12 mouse cellular contexts compared by ENCODE assay signal in the genomic region with DNA sequence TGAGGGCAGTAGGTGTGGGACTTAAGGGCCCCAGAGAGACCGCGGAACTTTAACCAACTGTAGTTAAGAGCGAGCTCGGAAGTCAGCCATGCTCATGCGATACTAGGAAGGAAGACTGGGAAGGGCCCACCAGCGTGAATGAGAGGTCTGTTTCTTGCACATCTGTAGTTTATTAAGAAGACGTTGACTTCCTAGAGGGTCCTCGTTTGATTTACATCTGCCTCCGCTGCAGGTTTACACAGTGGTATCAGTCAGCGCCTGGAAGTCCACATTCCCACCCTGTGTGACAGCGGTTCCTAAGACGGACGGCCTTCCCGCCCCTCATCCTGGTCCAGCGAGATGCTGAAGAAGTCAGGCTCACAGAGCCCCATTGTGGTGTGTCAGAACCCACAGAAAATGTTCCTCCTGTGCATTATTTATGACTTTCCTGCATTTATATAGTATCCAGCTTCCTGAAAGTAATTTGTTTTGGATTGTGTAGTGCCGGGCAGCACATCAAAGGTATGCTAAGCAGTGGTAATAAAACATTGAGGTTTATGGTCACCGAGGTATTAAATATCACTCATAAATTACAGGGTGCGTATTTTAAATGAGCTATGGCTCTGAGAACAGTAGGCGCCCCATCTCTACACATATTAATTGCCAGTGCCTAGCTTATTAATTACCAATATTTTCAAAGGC.
DNase-seq lines count a peak whose midpoint lies in the region; ATAC-seq and TF ChIP-seq lines count a peak whose summit lies in the region.
"Had no signal": no experiment of that assay in that cellular context is flagged by ENCODE, and none has a peak within 500 bp of the region (broad histone marks: within the 10 kb centered on the region; RNA-seq: fewer than 3 reads in every experiment).

No protein-coding gene starts in this region.

- WGBS in hindbrain, embryonic 11.5 days, result 66% methylated on average over 19 of the region's 19 CpGs
- 80% methylated on average over 19 of the region's 19 CpGs for WGBS in hindbrain, postnatal 0 days

- no peaks in the 10 kb centered on the region for H3K36me3 ChIP-seq in hindbrain, embryonic 11.5 days (ENCODE audit: control insufficient read depth, insufficient read depth, low read length)
- H3K36me3 ChIP-seq in hindbrain, postnatal 0 days (ENCODE audit: insufficient read depth, low read length), result no peaks in the 10 kb centered on the region

- H3K4me1 ChIP-seq in hindbrain, embryonic 11.5 days (replicated peaks; ENCODE audit: control insufficient read depth, insufficient read depth, low read length), result no peaks in the 10 kb centered on the region
- H3K4me1 ChIP-seq in hindbrain, postnatal 0 days (ENCODE audit: insufficient read depth, low read length), result no peaks in the 10 kb centered on the region

- no peak overlapping the region for H3K4me3 ChIP-seq in hindbrain, embryonic 11.5 days (ENCODE audit: low read depth, low read length)
- H3K4me3 ChIP-seq in hindbrain, postnatal 0 days (ENCODE audit: low read length), result no peak overlapping the region

- no peak overlapping the region for H3K9ac ChIP-seq in hindbrain, embryonic 11.5 days (ENCODE audit: low read depth, low read length)
- H3K9ac ChIP-seq in hindbrain, postnatal 0 days (replicated peaks; ENCODE audit: low read length), result no peak overlapping the region

- DNase-seq in hindbrain, embryonic 11.5 days (ENCODE audit: low spot score), result peak; percentile 22
- no peak for DNase-seq in hindbrain, postnatal 0 days (ENCODE audit: low spot score)
- DNase-seq in embryo, embryonic 11 days, result peak; percentile 75
- peak; percentile 78 for DNase-seq in forelimb bud, embryonic 11.5 days (ENCODE audit: low read depth, low spot score)
- peak; percentile 56 for DNase-seq in neural tube, embryonic 10.5 days (ENCODE audit: extremely low spot score, low spot score)
- no peak for DNase-seq in layer of hippocampus, postnatal 10 days (ENCODE audit: low spot score in 2 of 2)
- DNase-seq in gastrocnemius, postnatal 36 days, result no peak
- DNase-seq in thymus, postnatal 10 days (ENCODE audit: low spot score in 2 of 2), result no peak
- DNase-seq: cerebellum, adult 18-20 months; lung, adult 18-20 months; right cerebral cortex, postnatal 14 days had no signal

- no peak overlapping the region for H3K4me2 ChIP-seq in hindbrain, embryonic 11.5 days (replicated peaks; ENCODE audit: low read depth, low read length)
- no peak overlapping the region for H3K4me2 ChIP-seq in hindbrain, postnatal 0 days (ENCODE audit: low read depth, low read length)

- H3K9me3 ChIP-seq in hindbrain, embryonic 11.5 days (ENCODE audit: control insufficient read depth, low read length), result no peaks in the 10 kb centered on the region
- no peaks in the 10 kb centered on the region for H3K9me3 ChIP-seq in hindbrain, postnatal 0 days (ENCODE audit: low read length)

- no peaks in the 10 kb centered on the region for H3K27me3 ChIP-seq in hindbrain, embryonic 11.5 days (ENCODE audit: control insufficient read depth, insufficient read depth, low read length)
- no peaks in the 10 kb centered on the region for H3K27me3 ChIP-seq in hindbrain, postnatal 0 days (ENCODE audit: insufficient read depth, low read length)

- no peak for TF ChIP-seq CTCF in hindbrain, postnatal 0 days (IDR thresholded peaks at IDR 0.05; ENCODE audit: low read depth)

- H3K27ac ChIP-seq in hindbrain, embryonic 11.5 days (ENCODE audit: low read depth, low read length), result no peak overlapping the region
- H3K27ac ChIP-seq in hindbrain, postnatal 0 days, result no peak overlapping the region

- intact Hi-C loops in gastrocnemius, postnatal 36 days (cut with DNase I), result no loop called here

- ATAC-seq in hindbrain, embryonic 11.5 days (ENCODE audit: low FRiP score), result no peak
- no peak for ATAC-seq in hindbrain, postnatal 0 days
- ATAC-seq: midbrain, embryonic 16.5 days had no signal

Comparison
In these comparisons a context has a peak if more than half of its experiments do, and no peak if none do; other contexts are left out.
1. DNase-seq: peak in hindbrain, embryonic 11.5 days (single experiment), embryo, embryonic 11 days (single experiment), forelimb bud, embryonic 11.5 days (single experiment) and neural tube, embryonic 10.5 days (single experiment); none in hindbrain, postnatal 0 days (single experiment), layer of hippocampus, postnatal 10 days (0 of 2), gastrocnemius, postnatal 36 days (0 of 2) and thymus, postnatal 10 days (0 of 2).